Mouse (Mus musculus) neural tube, embryonic 10.5 days (tissue): Measurements from ENCODE around the gene Kcnk5.

Experiments
- DNase-seq: peaks from one replicate; pipeline ENCODE4 v3.0.0-alpha.2; 2017; ENCODE audit warnings: low spot score; ENCODE audit errors: extremely low spot score

Gene Kcnk5

GRCm38 (mm10) chr14:20168054-20168453 is 13.6 kb downstream of the Kcnk5 start:
- no peak for DNase-seq

- DNase-seq: no peak
Observed at GRCm38 (mm10) chr14:20165413-20165812, 16.2 kb downstream of the Kcnk5 start.

- DNase-seq: no peak
Observed at GRCm38 (mm10) chr14:20164438-20164837, 17.2 kb downstream of the Kcnk5 start.

- no peak for DNase-seq
Observed at GRCm38 (mm10) chr14:20162686-20163085, 18.9 kb downstream of the Kcnk5 start.

- no peak for DNase-seq
Observed at GRCm38 (mm10) chr14:20158727-20159681, 22.6 kb downstream of the Kcnk5 start.

- DNase-seq: no peak
Observed at GRCm38 (mm10) chr14:20157595-20157994, 24.0 kb downstream of the Kcnk5 start.

- no peak for DNase-seq
Observed at GRCm38 (mm10) chr14:20155718-20156117, 25.9 kb downstream of the Kcnk5 start.

GRCm38 (mm10) chr14:20154937-20155336 is 26.7 kb downstream of the Kcnk5 start:
- DNase-seq: no peak

- DNase-seq: no peak
Observed at GRCm38 (mm10) chr14:20154245-20154644, 27.4 kb downstream of the Kcnk5 start.

- no peak for DNase-seq
Observed at GRCm38 (mm10) chr14:20149127-20150080, 32.2 kb downstream of the Kcnk5 start.

GRCm38 (mm10) chr14:20148514-20148913 is 33.1 kb downstream of the Kcnk5 start:
- no peak for DNase-seq

- no peak for DNase-seq
Observed at GRCm38 (mm10) chr14:20147854-20148253, 33.8 kb downstream of the Kcnk5 start.

- DNase-seq: no peak
Observed at GRCm38 (mm10) chr14:20144093-20144492, 37.5 kb downstream of the Kcnk5 start.

- no peak for DNase-seq
Observed at GRCm38 (mm10) chr14:20138484-20139355, 42.9 kb downstream of the Kcnk5 start, which contains the start of gene Saysd1. Gene Saysd1 (minus strand): TSS chr14:20138534.

- DNase-seq: no peak
Observed at GRCm38 (mm10) chr14:20134965-20135671, 46.5 kb downstream of the Kcnk5 start.

GRCm38 (mm10) chr14:20128162-20128561 is 53.4 kb downstream of the Kcnk5 start:
- no peak for DNase-seq

- no peak for DNase-seq
Observed at GRCm38 (mm10) chr14:20127406-20128087, 54.1 kb downstream of the Kcnk5 start.

GRCm38 (mm10) chr14:20120868-20121267 is 60.7 kb downstream of the Kcnk5 start:
- no peak for DNase-seq

GRCm38 (mm10) chr14:20120012-20120411 is 61.6 kb downstream of the Kcnk5 start:
- DNase-seq: no peak
